Mouse (Mus musculus): ENCODE data around the gene Gm17387. TPM values are rescaled to one million over a fixed set of nuclear protein-coding genes. Genes with fewer than 3 reads are reported as not detected.
"Not testable (repeated sequence)": the region's sequence is repeated elsewhere in the genome, so short reads cannot be mapped to it uniquely, and the experiment has no call there.

Gm17387 gene
- polyA plus RNA-seq, 1 experiment: not detected

GRCm38 (mm10) chr7:141030390-141030789 is 1.5 kb downstream of the Gm17387 start:
- Histone ChIP-seq H3K4me1 (ENCODE audit: control insufficient read depth, insufficient read depth, low read length) (peaks cover 14% of the 10 kb centered on the region), H3K27ac (ENCODE audit: insufficient read depth, low read depth, low read length) (no peak overlapping the region), H3K4me3 (ENCODE audit: insufficient read depth, low read length) (no peak overlapping the region)
- TF ChIP-seq POLR2A (IDR thresholded peaks at IDR 0.05; ENCODE audit: borderline replicate concordance, low read depth, low read length): no peak
- no peak for TF ChIP-seq CTCF (IDR thresholded peaks at IDR 0.05; ENCODE audit: low read depth, low read length)

- Histone ChIP-seq H3K4me1 (ENCODE audit: control insufficient read depth, insufficient read depth, low read length) (no peaks in the 10 kb centered on the region), H3K4me3 (ENCODE audit: insufficient read depth, low read length) (no peak overlapping the region), H3K27ac (ENCODE audit: insufficient read depth, low read depth, low read length) (no peak overlapping the region)
- no peak for TF ChIP-seq POLR2A (IDR thresholded peaks at IDR 0.05; ENCODE audit: borderline replicate concordance, low read depth, low read length)
- TF ChIP-seq CTCF (IDR thresholded peaks at IDR 0.05; ENCODE audit: low read depth, low read length): no peak
Observed at GRCm38 (mm10) chr7:141032458-141033167, 3.7 kb downstream of the Gm17387 start.

- not testable (repeated sequence) for H3K4me1 ChIP-seq (ENCODE audit: control insufficient read depth, insufficient read depth, low read length); H3K4me3 ChIP-seq (ENCODE audit: insufficient read depth, low read length); H3K27ac ChIP-seq (ENCODE audit: insufficient read depth, low read depth, low read length)
Observed at GRCm38 (mm10) chr7:141036624-141037023, 7.7 kb downstream of the Gm17387 start.

- Histone ChIP-seq H3K27ac (ENCODE audit: insufficient read depth, low read depth, low read length) (no peak overlapping the region), H3K4me3 (ENCODE audit: insufficient read depth, low read length) (no peak overlapping the region), H3K4me1 (ENCODE audit: control insufficient read depth, insufficient read depth, low read length) (peaks cover 4% of the 10 kb centered on the region)
- TF ChIP-seq POLR2A (IDR thresholded peaks at IDR 0.05; ENCODE audit: borderline replicate concordance, low read depth, low read length) (no peak), CTCF (IDR thresholded peaks at IDR 0.05; ENCODE audit: low read depth, low read length) (no peak)
Observed at GRCm38 (mm10) chr7:141038090-141039032, 9.4 kb downstream of the Gm17387 start.

- Histone ChIP-seq H3K4me1 (ENCODE audit: control insufficient read depth, insufficient read depth, low read length) (peaks cover 4% of the 10 kb centered on the region), H3K27ac (ENCODE audit: insufficient read depth, low read depth, low read length) (no peak overlapping the region), H3K4me3 (ENCODE audit: insufficient read depth, low read length) (no peak overlapping the region)
- TF ChIP-seq POLR2A (IDR thresholded peaks at IDR 0.05; ENCODE audit: borderline replicate concordance, low read depth, low read length): no peak
- no peak for TF ChIP-seq CTCF (IDR thresholded peaks at IDR 0.05; ENCODE audit: low read depth, low read length)
Observed at GRCm38 (mm10) chr7:141039386-141040107, 10.6 kb downstream of the Gm17387 start.

- Histone ChIP-seq H3K4me3 (ENCODE audit: insufficient read depth, low read length) (no peak overlapping the region), H3K4me1 (ENCODE audit: control insufficient read depth, insufficient read depth, low read length) (peaks cover 4% of the 10 kb centered on the region), H3K27ac (ENCODE audit: insufficient read depth, low read depth, low read length) (no peak overlapping the region)
- TF ChIP-seq POLR2A (IDR thresholded peaks at IDR 0.05; ENCODE audit: borderline replicate concordance, low read depth, low read length): no peak
- no peak for TF ChIP-seq CTCF (IDR thresholded peaks at IDR 0.05; ENCODE audit: low read depth, low read length)
Observed at GRCm38 (mm10) chr7:141040867-141041606, 12.1 kb downstream of the Gm17387 start.

GRCm38 (mm10) chr7:141041661-141042060 is 12.7 kb downstream of the Gm17387 start:
- TF ChIP-seq CTCF (IDR thresholded peaks at IDR 0.05; ENCODE audit: low read depth, low read length): no peak
- TF ChIP-seq POLR2A (IDR thresholded peaks at IDR 0.05; ENCODE audit: borderline replicate concordance, low read depth, low read length): no peak
- Histone ChIP-seq H3K4me3 (ENCODE audit: insufficient read depth, low read length) (no peak overlapping the region), H3K4me1 (ENCODE audit: control insufficient read depth, insufficient read depth, low read length) (peaks cover 4% of the 10 kb centered on the region), H3K27ac (ENCODE audit: insufficient read depth, low read depth, low read length) (no peak overlapping the region)

GRCm38 (mm10) chr7:141042539-141042938 is 13.6 kb downstream of the Gm17387 start:
- no peak overlapping the region for H3K4me3 ChIP-seq (ENCODE audit: insufficient read depth, low read length)
- H3K27ac ChIP-seq (ENCODE audit: insufficient read depth, low read depth, low read length): no peak overlapping the region
- TF ChIP-seq CTCF (IDR thresholded peaks at IDR 0.05; ENCODE audit: low read depth, low read length) (no peak), POLR2A (IDR thresholded peaks at IDR 0.05; ENCODE audit: borderline replicate concordance, low read depth, low read length) (no peak)
- peaks cover 11% of the 10 kb centered on the region for H3K4me1 ChIP-seq (ENCODE audit: control insufficient read depth, insufficient read depth, low read length)

GRCm38 (mm10) chr7:141046931-141047580 is 18.1 kb downstream of the Gm17387 start:
- Histone ChIP-seq H3K27ac (ENCODE audit: insufficient read depth, low read depth, low read length) (no peak overlapping the region), H3K4me3 (ENCODE audit: insufficient read depth, low read length) (no peak overlapping the region), H3K4me1 (ENCODE audit: control insufficient read depth, insufficient read depth, low read length) (peaks cover 7% of the 10 kb centered on the region)
- no peak for TF ChIP-seq POLR2A (IDR thresholded peaks at IDR 0.05; ENCODE audit: borderline replicate concordance, low read depth, low read length)
- TF ChIP-seq CTCF (IDR thresholded peaks at IDR 0.05; ENCODE audit: low read depth, low read length): no peak
